Mouse (Mus musculus): ENCODE measurements around the gene Nrsn1. TPM values are rescaled to one million over a fixed set of nuclear protein-coding genes. Genes with fewer than 3 reads are reported as not detected.

Nrsn1 gene
- polyA plus RNA-seq, 1 experiment = 0.06 TPM

- H3K27me3 ChIP-seq (ENCODE audit: control insufficient read depth, insufficient read depth, insufficient read length) = no peaks in the 10 kb centered on the region
- TF ChIP-seq POLR2A (IDR thresholded peaks at IDR 0.05; ENCODE audit: insufficient read length, low read depth) (no peak), USF1 (IDR thresholded peaks at IDR 0.05; ENCODE audit: low read depth) (no peak), MYOD1 (IDR thresholded peaks at IDR 0.05; ENCODE audit: control insufficient read depth in 1 of 3, insufficient read length in 2 of 3, low read depth in 2 of 3) (no peak), E2F4 (IDR thresholded peaks at IDR 0.05; ENCODE audit: insufficient read depth) (no peak)
- H3K4me3 ChIP-seq = no peak overlapping the region
- no peak overlapping the region for H3ac ChIP-seq (ENCODE audit: control insufficient read depth, insufficient read length)
- no peaks in the 10 kb centered on the region for H3K79me2 ChIP-seq (ENCODE audit: control insufficient read depth, insufficient read depth)
- no peak overlapping the region for H3K4me2 ChIP-seq (ENCODE audit: low read depth)
- H3K36me3 ChIP-seq (ENCODE audit: control insufficient read depth, insufficient read depth) = no peaks in the 10 kb centered on the region
These were observed 1.9 kb upstream of the Nrsn1 start for GRCm38 (mm10) chr13:25272189-25272588.

DNA sequence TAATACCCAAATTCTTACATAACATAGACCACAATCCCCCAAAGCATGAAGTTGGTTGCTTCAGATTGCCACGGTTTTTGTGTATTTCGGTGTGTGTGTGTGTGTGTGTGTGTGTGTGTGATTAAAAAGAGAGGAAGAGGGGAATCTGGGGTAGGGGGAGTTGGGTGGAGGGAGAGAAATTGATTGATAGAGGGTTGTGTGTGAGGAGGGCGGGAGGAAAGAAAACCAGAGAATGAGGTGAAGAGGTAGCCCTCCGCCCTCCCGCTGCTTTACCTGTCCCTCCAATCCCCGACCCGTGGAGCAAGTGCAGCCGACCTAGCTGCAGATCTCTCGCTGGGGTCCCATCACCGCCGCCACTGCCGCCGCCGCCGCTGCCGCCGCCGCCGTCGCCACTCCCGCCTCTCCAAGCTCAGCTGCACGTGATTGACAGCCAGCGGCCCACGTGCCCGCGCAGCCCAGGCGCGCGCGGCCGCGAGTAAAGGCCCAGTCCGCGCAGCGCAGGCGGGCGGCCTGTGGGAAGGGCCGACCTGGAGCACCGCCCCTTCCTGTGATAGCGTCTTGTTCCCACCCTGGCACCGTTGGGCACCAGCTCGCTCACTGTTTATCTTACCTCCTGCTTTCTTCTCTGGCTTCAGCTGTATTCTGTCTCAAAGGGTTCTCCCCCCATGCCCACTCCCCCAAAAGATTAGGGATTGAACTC, 583 bp downstream of the Nrsn1 start:
- Histone ChIP-seq H3K36me3 (ENCODE audit: control insufficient read depth, insufficient read depth) (no peaks in the 10 kb centered on the region), H3K27me3 (ENCODE audit: control insufficient read depth, insufficient read depth, insufficient read length) (no peaks in the 10 kb centered on the region), H3K79me2 (ENCODE audit: control insufficient read depth, insufficient read depth) (no peaks in the 10 kb centered on the region), H3ac (ENCODE audit: control insufficient read depth, insufficient read length) (no peak overlapping the region), H3K4me3 (no peak overlapping the region), H3K4me2 (ENCODE audit: low read depth) (no peak overlapping the region)
- TF ChIP-seq POLR2A (IDR thresholded peaks at IDR 0.05; ENCODE audit: insufficient read length, low read depth) = no peak
- no peak for TF ChIP-seq MAX (IDR thresholded peaks at IDR 0.05; ENCODE audit: low read depth)
- TF ChIP-seq REST (IDR thresholded peaks at IDR 0.05; ENCODE audit: insufficient read depth, insufficient read length) = no peak
- no peak for TF ChIP-seq CEBPB (IDR thresholded peaks at IDR 0.05; ENCODE audit: insufficient read depth, poor library complexity, severe bottlenecking)
- no peak for TF ChIP-seq POLR2AphosphoS2 (IDR thresholded peaks at IDR 0.05; ENCODE audit: insufficient read length, low read depth)
- no peak for TF ChIP-seq TCF12 (IDR thresholded peaks at IDR 0.05; ENCODE audit: insufficient read depth, poor library complexity, severe bottlenecking)
- TF ChIP-seq SRF (IDR thresholded peaks at IDR 0.05; ENCODE audit: control insufficient read depth, insufficient read length, low read depth) = no peak
- no peak for TF ChIP-seq E2F4 (IDR thresholded peaks at IDR 0.05; ENCODE audit: insufficient read depth)
- TF ChIP-seq MYOG (IDR thresholded peaks at IDR 0.05; ENCODE audit: control insufficient read depth in 1 of 3, insufficient read depth in 1 of 3, insufficient read length in 2 of 3, low read depth in 2 of 3) = no peak
- no peak for TF ChIP-seq TCF3 (IDR thresholded peaks at IDR 0.05; ENCODE audit: insufficient read length, low read depth)
- no peak for TF ChIP-seq MYOD1 (IDR thresholded peaks at IDR 0.05; ENCODE audit: control insufficient read depth in 1 of 3, insufficient read length in 2 of 3, low read depth in 2 of 3)
- no peak for TF ChIP-seq USF1 (IDR thresholded peaks at IDR 0.05; ENCODE audit: low read depth)

DNA sequence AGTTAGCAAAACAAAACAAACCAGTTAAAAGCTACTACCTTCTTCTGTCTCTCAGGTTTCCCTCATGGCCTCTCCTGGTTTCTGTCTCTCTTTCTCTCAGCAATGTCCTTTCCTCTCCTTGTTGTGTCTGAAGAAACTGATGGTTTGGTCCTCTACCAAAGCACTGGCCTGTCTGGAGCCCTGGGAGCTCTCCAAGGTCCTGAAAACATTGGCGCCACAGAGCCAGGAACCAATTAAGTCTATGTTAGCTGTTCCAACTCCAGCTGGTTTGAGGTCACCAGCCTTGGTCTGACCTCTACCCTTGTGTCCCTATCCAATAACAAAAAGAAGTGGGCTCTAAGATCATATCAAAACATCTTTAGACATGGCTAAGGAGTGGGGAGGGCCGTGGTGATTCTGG, 1.3 kb downstream of the Nrsn1 start:
- Histone ChIP-seq H3ac (ENCODE audit: control insufficient read depth, insufficient read length) (no peak overlapping the region), H3K79me2 (ENCODE audit: control insufficient read depth, insufficient read depth) (no peaks in the 10 kb centered on the region), H3K36me3 (ENCODE audit: control insufficient read depth, insufficient read depth) (no peaks in the 10 kb centered on the region), H3K4me2 (ENCODE audit: low read depth) (no peak overlapping the region), H3K27me3 (ENCODE audit: control insufficient read depth, insufficient read depth, insufficient read length) (no peaks in the 10 kb centered on the region), H3K4me3 (no peak overlapping the region)
- TF ChIP-seq USF1 (IDR thresholded peaks at IDR 0.05; ENCODE audit: low read depth) (no peak), CEBPB (IDR thresholded peaks at IDR 0.05; ENCODE audit: insufficient read depth, poor library complexity, severe bottlenecking) (no peak), TCF3 (IDR thresholded peaks at IDR 0.05; ENCODE audit: insufficient read length, low read depth) (no peak), REST (IDR thresholded peaks at IDR 0.05; ENCODE audit: insufficient read depth, insufficient read length) (peak; percentile 81), MAX (IDR thresholded peaks at IDR 0.05; ENCODE audit: low read depth) (peak; percentile 71), SRF (IDR thresholded peaks at IDR 0.05; ENCODE audit: control insufficient read depth, insufficient read length, low read depth) (no peak), E2F4 (IDR thresholded peaks at IDR 0.05; ENCODE audit: insufficient read depth) (no peak), TCF12 (IDR thresholded peaks at IDR 0.05; ENCODE audit: insufficient read depth, poor library complexity, severe bottlenecking) (no peak), MYOD1 (IDR thresholded peaks at IDR 0.05; ENCODE audit: control insufficient read depth in 1 of 3, insufficient read length in 2 of 3, low read depth in 2 of 3) (no peak), POLR2AphosphoS2 (IDR thresholded peaks at IDR 0.05; ENCODE audit: insufficient read length, low read depth) (no peak), MYOG (IDR thresholded peaks at IDR 0.05; ENCODE audit: control insufficient read depth in 1 of 3, insufficient read depth in 1 of 3, insufficient read length in 2 of 3, low read depth in 2 of 3) (no peak), POLR2A (IDR thresholded peaks at IDR 0.05; ENCODE audit: insufficient read length, low read depth) (no peak)

GRCm38 (mm10) chr13:25262748-25263147, 7.6 kb downstream of the Nrsn1 start:
- no peaks in the 10 kb centered on the region for H3K36me3 ChIP-seq (ENCODE audit: control insufficient read depth, insufficient read depth)
- no peak overlapping the region for H3ac ChIP-seq (ENCODE audit: control insufficient read depth, insufficient read length)
- H3K4me3 ChIP-seq = no peak overlapping the region

GRCm38 (mm10) chr13:25257608-25258007, 12.7 kb downstream of the Nrsn1 start:
- TF ChIP-seq CEBPB (IDR thresholded peaks at IDR 0.05; ENCODE audit: insufficient read depth, poor library complexity, severe bottlenecking) = no peak
- TF ChIP-seq MAX (IDR thresholded peaks at IDR 0.05; ENCODE audit: low read depth) = no peak
- no peak for TF ChIP-seq E2F4 (IDR thresholded peaks at IDR 0.05; ENCODE audit: insufficient read depth)
- TF ChIP-seq POLR2A (IDR thresholded peaks at IDR 0.05; ENCODE audit: insufficient read length, low read depth) = no peak
- no peak for TF ChIP-seq POLR2AphosphoS2 (IDR thresholded peaks at IDR 0.05; ENCODE audit: insufficient read length, low read depth)
- Histone ChIP-seq H3ac (ENCODE audit: control insufficient read depth, insufficient read length) (no peak overlapping the region), H3K27me3 (ENCODE audit: control insufficient read depth, insufficient read depth, insufficient read length) (no peaks in the 10 kb centered on the region), H3K4me3 (no peak overlapping the region), H3K4me2 (ENCODE audit: low read depth) (no peak overlapping the region), H3K79me2 (ENCODE audit: control insufficient read depth, insufficient read depth) (no peaks in the 10 kb centered on the region), H3K36me3 (ENCODE audit: control insufficient read depth, insufficient read depth) (no peaks in the 10 kb centered on the region)

More at GRCm38 (mm10) chr13:25262748-25263147, 7.6 kb downstream of the Nrsn1 start:
- Histone ChIP-seq H3K4me2 (ENCODE audit: low read depth) (no peak overlapping the region), H3K27me3 (ENCODE audit: control insufficient read depth, insufficient read depth, insufficient read length) (no peaks in the 10 kb centered on the region), H3K79me2 (ENCODE audit: control insufficient read depth, insufficient read depth) (no peaks in the 10 kb centered on the region)
- no peak for TF ChIP-seq MYOD1 (IDR thresholded peaks at IDR 0.05; ENCODE audit: control insufficient read depth in 1 of 3, insufficient read length in 2 of 3, low read depth in 2 of 3)
